Mouse (Mus musculus) neural tube, embryonic 12.5 days (tissue): ENCODE measurements at regions not wholly inside any gene's neighbourhood (a gene's known extent, or its start where the extent isn't known, plus 50 kb on each side); places are given as distances from the start of the nearest gene placed in this dataset.

Experiments
- ATAC-seq: fragments of 200-750 bp; cut with Nextera tagmentation; 2 replicates; pipeline ENCODE4 v1.8.0; 2017; ENCODE audit warnings: low read depth, mild to moderate bottlenecking, moderate TSS enrichment, moderate library complexity; ENCODE audit not compliant: low FRiP score
- H3K27ac ChIP-seq: fragments of 300-500 bp; sonication (generic); 2 replicates; pipeline ENCODE4 v1.5.1; 2016
- H3K27me3 ChIP-seq: fragments of 300-500 bp; sonication (generic); replicated peaks from 2 replicates; pipeline ENCODE4 v1.6.1; 2016; ENCODE audit warnings: mild to moderate bottlenecking
- H3K36me3 ChIP-seq: fragments of 300-500 bp; sonication (generic); 2 replicates; pipeline ENCODE4 v1.6.1; 2016; ENCODE audit warnings: mild to moderate bottlenecking
- H3K4me1 ChIP-seq: fragments of 300-500 bp; sonication (generic); 2 replicates; pipeline ENCODE4 v1.6.1; 2016
- H3K4me2 ChIP-seq: fragments of 300-500 bp; sonication (generic); replicated peaks from 2 replicates; pipeline ENCODE4 v1.6.1; 2016; ENCODE audit warnings: mild to moderate bottlenecking
- H3K4me3 ChIP-seq: fragments of 300-500 bp; sonication (generic); 2 replicates; pipeline ENCODE4 v1.5.1; 2016
- H3K9ac ChIP-seq: fragments of 300-500 bp; sonication (generic); 2 replicates; pipeline ENCODE4 v1.6.1; 2016; ENCODE audit warnings: mild to moderate bottlenecking
- H3K9me3 ChIP-seq: fragments of 300-500 bp; sonication (generic); 2 replicates; pipeline ENCODE4 v1.6.1; 2016; ENCODE audit warnings: mild to moderate bottlenecking
- whole genome bisulfite sequencing: fragments of 180-500 bp; shearing (Covaris S2); methylation state at CpG from one replicate; pipeline ENCODE4 v1.1.7; 2016; 5-methylcytosine and 5-hydroxymethylcytosine counted together

GRCm38 (mm10) chr9:120657786-120658185 lies 86.5 kb downstream of the Rpl14 start:
- ATAC-seq, result no peak
- no peak overlapping the region for H3K9ac ChIP-seq
- H3K27me3 ChIP-seq, result no peaks in the 10 kb centered on the region; the same call in 1 of the 2 replicates
- H3K4me2 ChIP-seq, result no peak overlapping the region
- H3K9me3 ChIP-seq, result no peaks in the 10 kb centered on the region
- no peak overlapping the region for H3K27ac ChIP-seq
- H3K4me1 ChIP-seq, result peaks cover 12% of the 10 kb centered on the region
- H3K4me3 ChIP-seq, result no peak overlapping the region
- no peaks in the 10 kb centered on the region for H3K36me3 ChIP-seq

- Histone ChIP-seq H3K9ac (no peak overlapping the region), H3K9me3 (no peaks in the 10 kb centered on the region), H3K27ac (no peak overlapping the region), H3K4me3 (no peak overlapping the region), H3K27me3 (no peaks in the 10 kb centered on the region; the same call in 1 of the 2 replicates), H3K4me1 (peaks cover 8% of the 10 kb centered on the region; the same call in 1 of the 2 replicates), H3K4me2 (no peak overlapping the region), H3K36me3 (no peaks in the 10 kb centered on the region)
- WGBS, result 70% methylated on average over 2 of the region's 2 CpGs
- no peak for ATAC-seq
These were observed 87.3 kb downstream of the Rpl14 start for GRCm38 (mm10) chr9:120658576-120658975.

GRCm38 (mm10) chr9:120661226-120661625 lies 90.0 kb downstream of the Rpl14 start:
- Histone ChIP-seq H3K9me3 (no peaks in the 10 kb centered on the region), H3K27ac (no peak overlapping the region)

GRCm38 (mm10) chr9:120661641-120662227 lies 90.5 kb downstream of the Rpl14 start:
- 91% methylated on average over 7 of the region's 7 CpGs for WGBS
- no peak for ATAC-seq
- H3K9ac ChIP-seq, result no peak overlapping the region

More at GRCm38 (mm10) chr9:120661226-120661625, 90.0 kb downstream of the Rpl14 start:
- no peak overlapping the region for H3K4me2 ChIP-seq
- 75% methylated on average over 5 of the region's 5 CpGs for WGBS
- no peaks in the 10 kb centered on the region for H3K4me1 ChIP-seq
- H3K36me3 ChIP-seq, result no peaks in the 10 kb centered on the region
- no peak overlapping the region for H3K9ac ChIP-seq
- no peaks in the 10 kb centered on the region; the same call in 1 of the 2 replicates for H3K27me3 ChIP-seq
- no peak overlapping the region for H3K4me3 ChIP-seq
- no peak for ATAC-seq

GRCm38 (mm10) chr9:120663181-120663580 lies 91.9 kb downstream of the Rpl14 start:
- H3K4me3 ChIP-seq, result no peak overlapping the region
- H3K4me1 ChIP-seq, result no peaks in the 10 kb centered on the region
- no peaks in the 10 kb centered on the region for H3K9me3 ChIP-seq
- ATAC-seq, result no peak
- H3K27me3 ChIP-seq, result no peaks in the 10 kb centered on the region
- 72% methylated on average over 6 of the region's 6 CpGs for WGBS
- no peak overlapping the region for H3K9ac ChIP-seq
- H3K27ac ChIP-seq, result no peak overlapping the region
- no peak overlapping the region for H3K4me2 ChIP-seq
- no peaks in the 10 kb centered on the region for H3K36me3 ChIP-seq

More at GRCm38 (mm10) chr9:120661641-120662227, 90.5 kb downstream of the Rpl14 start:
- Histone ChIP-seq H3K4me3 (no peak overlapping the region), H3K4me2 (no peak overlapping the region), H3K36me3 (no peaks in the 10 kb centered on the region), H3K27me3 (no peaks in the 10 kb centered on the region; the same call in 1 of the 2 replicates), H3K4me1 (no peaks in the 10 kb centered on the region), H3K27ac (no peak overlapping the region), H3K9me3 (no peaks in the 10 kb centered on the region)

DNA sequence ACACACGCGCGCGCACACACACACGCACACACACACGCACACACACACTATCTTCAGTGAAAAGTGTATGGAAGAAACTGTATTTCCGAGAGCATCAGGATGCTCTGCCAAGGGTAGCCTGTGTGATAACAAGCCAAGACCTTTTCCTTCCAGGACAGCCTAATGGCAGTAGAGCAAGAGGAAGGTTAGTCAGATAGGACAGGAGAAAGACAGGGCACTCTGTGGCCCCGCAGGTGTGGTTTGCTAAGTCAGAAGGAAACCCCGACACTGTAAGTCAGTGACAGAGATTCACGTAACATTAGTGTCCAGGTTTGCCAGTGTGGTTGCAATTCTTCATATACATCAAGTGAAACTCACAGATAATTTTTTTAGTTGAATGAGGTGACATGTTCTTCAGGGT lies 92.8 kb downstream of the Rpl14 start:
- Histone ChIP-seq H3K36me3 (no peaks in the 10 kb centered on the region), H3K9ac (no peak overlapping the region), H3K27ac (no peak overlapping the region), H3K4me2 (no peak overlapping the region), H3K4me3 (no peak overlapping the region), H3K9me3 (no peaks in the 10 kb centered on the region), H3K27me3 (no peaks in the 10 kb centered on the region), H3K4me1 (no peaks in the 10 kb centered on the region)
- no peak for ATAC-seq
- WGBS, result 97% methylated on average over 10 of the region's 10 CpGs

- Histone ChIP-seq H3K4me2 (no peak overlapping the region), H3K27ac (no peak overlapping the region), H3K27me3 (peaks cover 4% of the 10 kb centered on the region; the same call in 1 of the 2 replicates), H3K9ac (no peak overlapping the region), H3K9me3 (no peaks in the 10 kb centered on the region), H3K4me3 (no peak overlapping the region), H3K36me3 (no peaks in the 10 kb centered on the region), H3K4me1 (peaks cover 42% of the 10 kb centered on the region)
- ATAC-seq, result no peak; the same call in 1 of the 2 replicates
- WGBS, result 26% methylated on average over 6 of the region's 6 CpGs
These were observed 101.2 kb downstream of the Rpl14 start for GRCm38 (mm10) chr9:120672452-120672851.

- H3K27ac ChIP-seq, result no peak overlapping the region
- no peaks in the 10 kb centered on the region for H3K9me3 ChIP-seq
- ATAC-seq, result no peak
- peak overlapping the region; percentile 61 for H3K4me2 ChIP-seq
- peaks cover 49% of the 10 kb centered on the region for H3K4me1 ChIP-seq
- no peak overlapping the region for H3K4me3 ChIP-seq
- H3K9ac ChIP-seq, result no peak overlapping the region
- WGBS, result 2% methylated on average over 11 of the region's 11 CpGs
- no peaks in the 10 kb centered on the region for H3K36me3 ChIP-seq
- peaks cover 4% of the 10 kb centered on the region; the same call in 1 of the 2 replicates for H3K27me3 ChIP-seq
These were observed 103.6 kb downstream of the Rpl14 start for GRCm38 (mm10) chr9:120674855-120675254.

DNA sequence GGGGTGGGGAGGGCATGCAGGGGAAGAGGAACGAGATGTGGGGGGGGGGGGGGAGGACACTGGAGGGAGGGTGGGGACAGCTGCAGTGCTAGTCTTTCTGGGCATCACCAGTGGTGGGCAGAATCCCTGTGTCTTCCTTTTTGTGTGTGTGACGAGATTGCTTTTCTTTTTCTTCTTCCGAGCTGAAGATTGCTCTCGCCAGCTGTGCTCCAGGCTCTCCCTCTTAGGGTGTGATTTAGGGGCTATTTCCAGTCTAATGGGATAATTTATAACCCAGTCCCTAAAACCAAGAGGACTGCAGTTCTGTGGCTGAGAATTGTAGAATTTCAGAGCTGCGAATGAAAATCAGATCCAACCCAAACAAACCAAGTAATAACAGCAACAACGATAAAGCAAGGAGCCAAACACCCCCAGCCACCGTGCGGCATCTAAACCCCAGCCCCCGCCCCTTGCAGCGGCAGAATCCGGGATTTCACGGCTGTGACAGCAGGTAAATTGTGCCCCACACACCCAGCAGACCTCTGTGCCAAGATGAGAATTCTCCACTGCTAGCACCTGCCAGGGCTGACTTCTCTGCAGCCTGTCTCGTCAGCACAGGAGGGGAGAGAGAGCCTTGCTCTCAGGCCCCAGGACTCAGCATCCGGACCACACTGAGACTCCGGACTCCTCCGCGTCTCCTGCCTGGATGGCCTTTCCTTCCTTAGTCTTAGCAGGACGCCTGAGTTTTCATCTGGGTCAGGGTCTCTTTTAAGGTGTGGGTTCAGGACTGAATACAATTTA lies 104.3 kb downstream of the Rpl14 start:
- H3K27me3 ChIP-seq, result peaks cover 4% of the 10 kb centered on the region; the same call in 1 of the 2 replicates
- peak overlapping the region; percentile 19; the same call in 1 of the 2 replicates for H3K4me3 ChIP-seq
- peak; percentile 69 for ATAC-seq
- peak overlapping the region; percentile 55; the same call in 1 of the 2 replicates for H3K9ac ChIP-seq
- no peaks in the 10 kb centered on the region for H3K36me3 ChIP-seq
- H3K4me1 ChIP-seq, result peaks cover 50% of the 10 kb centered on the region
- no peak overlapping the region for H3K27ac ChIP-seq
- H3K4me2 ChIP-seq, result peak overlapping the region; percentile 61
- H3K9me3 ChIP-seq, result no peaks in the 10 kb centered on the region
- WGBS, result under 1% methylated on average over 18 of the region's 18 CpGs

DNA sequence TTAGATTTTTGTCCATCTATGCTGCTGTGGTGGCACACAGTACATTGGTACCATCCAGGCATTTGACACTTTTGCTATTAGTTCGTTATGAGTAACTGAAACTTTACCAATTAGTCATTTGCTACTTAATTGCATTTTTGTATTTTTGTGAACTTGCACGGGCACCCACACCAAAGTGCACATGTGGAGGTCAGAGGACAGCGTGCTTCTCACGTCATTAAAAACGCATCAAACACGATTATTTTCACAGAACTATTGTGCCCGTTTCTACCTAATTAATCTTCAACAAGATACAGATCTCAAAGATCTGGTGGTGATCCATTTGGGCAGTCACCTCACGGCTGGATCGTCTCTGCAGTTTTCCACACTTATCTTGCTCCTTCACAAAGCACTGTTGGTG lies 105.1 kb downstream of the Rpl14 start:
- Histone ChIP-seq H3K4me3 (no peak overlapping the region), H3K27me3 (peaks cover 4% of the 10 kb centered on the region; the same call in 1 of the 2 replicates), H3K27ac (no peak overlapping the region), H3K36me3 (no peaks in the 10 kb centered on the region), H3K4me2 (peak overlapping the region; percentile 61), H3K9ac (no peak overlapping the region), H3K9me3 (no peaks in the 10 kb centered on the region), H3K4me1 (peaks cover 53% of the 10 kb centered on the region)
- ATAC-seq, result no peak
- 15% methylated on average over 9 of the region's 9 CpGs for WGBS

GRCm38 (mm10) chr9:120676771-120677170 lies 105.5 kb downstream of the Rpl14 start:
- WGBS, result 19% methylated on average over 8 of the region's 8 CpGs
- H3K4me2 ChIP-seq, result no peak overlapping the region
- no peak overlapping the region for H3K9ac ChIP-seq
- no peaks in the 10 kb centered on the region for H3K9me3 ChIP-seq
- no peak for ATAC-seq
- H3K27ac ChIP-seq, result no peak overlapping the region
- H3K27me3 ChIP-seq, result peaks cover 4% of the 10 kb centered on the region; the same call in 1 of the 2 replicates
- H3K36me3 ChIP-seq, result no peaks in the 10 kb centered on the region
- peaks cover 57% of the 10 kb centered on the region for H3K4me1 ChIP-seq
- H3K4me3 ChIP-seq, result no peak overlapping the region

- H3K27ac ChIP-seq, result no peak overlapping the region
- no peaks in the 10 kb centered on the region for H3K36me3 ChIP-seq
- H3K9me3 ChIP-seq, result no peaks in the 10 kb centered on the region
- peaks cover 4% of the 10 kb centered on the region; the same call in 1 of the 2 replicates for H3K27me3 ChIP-seq
- no peak overlapping the region for H3K9ac ChIP-seq
- ATAC-seq, result no peak
- H3K4me1 ChIP-seq, result peaks cover 55% of the 10 kb centered on the region
- 88% methylated on average over 5 of the region's 5 CpGs for WGBS
- H3K4me3 ChIP-seq, result no peak overlapping the region
- no peak overlapping the region for H3K4me2 ChIP-seq
These were observed 106.0 kb downstream of the Rpl14 start for GRCm38 (mm10) chr9:120677216-120677615.
